In the genomic region with DNA sequence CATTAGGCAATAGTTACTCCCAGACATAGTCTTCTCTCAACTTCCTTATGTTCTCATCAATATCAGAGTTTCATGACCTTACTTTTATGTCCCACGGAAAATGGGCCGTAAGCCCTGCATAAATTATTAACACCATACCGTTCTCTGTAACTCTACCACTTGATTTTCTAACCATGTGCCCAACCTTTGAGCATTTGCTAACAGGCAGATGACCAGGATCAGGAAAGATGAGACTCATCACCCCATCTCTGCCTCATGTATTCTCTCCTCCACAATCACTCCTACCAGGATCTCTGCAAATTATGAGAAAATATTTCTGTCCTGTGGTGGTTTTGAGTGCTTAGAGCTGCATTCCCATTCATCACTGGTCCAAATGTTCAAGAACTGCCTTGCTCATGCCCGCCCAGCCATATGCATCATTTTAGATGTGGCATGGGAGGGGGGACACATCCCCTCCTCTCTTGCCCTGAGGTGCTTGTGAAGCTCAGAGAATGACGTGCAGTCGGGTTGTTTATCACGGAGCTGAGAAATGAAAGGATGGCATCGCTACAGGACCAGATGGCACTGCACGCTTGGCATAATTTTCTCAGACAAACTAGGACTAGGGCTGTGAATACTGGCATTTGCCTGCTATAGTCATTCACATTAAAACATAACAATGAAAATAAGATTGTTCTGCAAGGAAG, we compare ENCODE assay signal across 11 mouse cellular contexts.
DNase-seq lines count a peak whose midpoint lies in the region; ATAC-seq lines count a peak whose summit lies in the region.
"Had no signal": no experiment of that assay in that cellular context is flagged by ENCODE, and none has a peak within 500 bp of the region (broad histone marks: within the 10 kb centered on the region; RNA-seq: fewer than 3 reads in every experiment).

No protein-coding gene starts in this region.

- H3K4me2 ChIP-seq in midbrain, embryonic 16.5 days (ENCODE audit: low read length) = no peak overlapping the region
- no peak overlapping the region for H3K4me2 ChIP-seq in hindbrain, embryonic 14.5 days (replicated peaks)
- H3K4me2 ChIP-seq in kidney, embryonic 15.5 days = no peak overlapping the region
- H3K4me2 ChIP-seq: limb, embryonic 12.5 days had no signal

- H3K4me1 ChIP-seq in midbrain, embryonic 16.5 days (ENCODE audit: control insufficient read depth, insufficient read depth, low read length) = no peaks in the 10 kb centered on the region
- H3K4me1 ChIP-seq in midbrain, embryonic 10.5 days = no peaks in the 10 kb centered on the region
- H3K4me1 ChIP-seq in hindbrain, embryonic 14.5 days (replicated peaks; ENCODE audit: control insufficient read depth, insufficient read depth, low read length) = peaks cover 6% of the 10 kb centered on the region; the same call in 1 of the 2 replicates
- H3K4me1 ChIP-seq in kidney, embryonic 15.5 days = no peaks in the 10 kb centered on the region
- H3K4me1 ChIP-seq: limb, embryonic 12.5 days had no signal

- 78% methylated on average over 9 of the region's 9 CpGs for WGBS in midbrain, embryonic 16.5 days
- 96% methylated on average over 9 of the region's 9 CpGs for WGBS in midbrain, embryonic 10.5 days
- WGBS in hindbrain, embryonic 14.5 days = 59% methylated on average over 9 of the region's 9 CpGs
- 86% methylated on average over 9 of the region's 9 CpGs for WGBS in kidney, embryonic 15.5 days

- no peaks in the 10 kb centered on the region for H3K36me3 ChIP-seq in midbrain, embryonic 16.5 days (ENCODE audit: control insufficient read depth, insufficient read depth, low read length)
- H3K36me3 ChIP-seq in midbrain, embryonic 10.5 days = no peaks in the 10 kb centered on the region
- no peaks in the 10 kb centered on the region for H3K36me3 ChIP-seq in hindbrain, embryonic 14.5 days (replicated peaks; ENCODE audit: control insufficient read depth, insufficient read depth)
- no peaks in the 10 kb centered on the region for H3K36me3 ChIP-seq in kidney, embryonic 15.5 days
- H3K36me3 ChIP-seq: limb, embryonic 12.5 days had no signal

- DNase-seq in midbrain, embryonic 10.5 days (ENCODE audit: low spot score) = no peak
- DNase-seq in hindbrain, embryonic 14.5 days (ENCODE audit: low spot score) = no peak
- DNase-seq in left cerebral cortex, postnatal 10 days (ENCODE audit: extremely low spot score in 1 of 2, low spot score in 2 of 2) = peak; percentile 25 to 59
- no peak for DNase-seq in heart, adult 9 months (ENCODE audit: low spot score in 2 of 2)
- DNase-seq in heart, postnatal 25 days (ENCODE audit: low spot score) = no peak
- DNase-seq in c-Kit-positive CD71-positive TER-119-positive erythroid progenitor cells, embryonic 14.5 days (ENCODE audit: low spot score) = no peak
- DNase-seq: gastrocnemius, adult 2 months; heart, postnatal 4 days had no signal

- H3K9me3 ChIP-seq in midbrain, embryonic 16.5 days (replicated peaks; ENCODE audit: control insufficient read depth, low read length, poor library complexity, severe bottlenecking) = no peaks in the 10 kb centered on the region
- H3K9me3 ChIP-seq in midbrain, embryonic 10.5 days (replicated peaks) = no peaks in the 10 kb centered on the region
- no peaks in the 10 kb centered on the region for H3K9me3 ChIP-seq in hindbrain, embryonic 14.5 days (ENCODE audit: control insufficient read depth, low read length)
- H3K9me3 ChIP-seq in kidney, embryonic 15.5 days (replicated peaks) = no peaks in the 10 kb centered on the region
- H3K9me3 ChIP-seq: limb, embryonic 12.5 days had no signal

- intact Hi-C loops in left cerebral cortex, postnatal 10 days (cut with DNase I) = no loop called here
- intact Hi-C loops in heart, postnatal 25 days (cut with DNase I) = no loop called here

- H3K4me3 ChIP-seq in midbrain, embryonic 16.5 days (ENCODE audit: low read depth, low read length) = no peak overlapping the region
- H3K4me3 ChIP-seq in midbrain, embryonic 10.5 days = no peak overlapping the region
- no peak overlapping the region for H3K4me3 ChIP-seq in hindbrain, embryonic 14.5 days (replicated peaks; ENCODE audit: low read length)
- no peak overlapping the region for H3K4me3 ChIP-seq in kidney, embryonic 15.5 days (replicated peaks)
- H3K4me3 ChIP-seq: gastrocnemius, adult 2 months; limb, embryonic 12.5 days had no signal

- no peak overlapping the region; the same call in 1 of the 2 replicates for H3K27ac ChIP-seq in midbrain, embryonic 16.5 days (ENCODE audit: low read length)
- no peak overlapping the region for H3K27ac ChIP-seq in midbrain, embryonic 10.5 days (replicated peaks)
- H3K27ac ChIP-seq in hindbrain, embryonic 14.5 days = peak overlapping the region; percentile 62
- no peak overlapping the region for H3K27ac ChIP-seq in kidney, embryonic 15.5 days
- H3K27ac ChIP-seq: gastrocnemius, adult 2 months; limb, embryonic 12.5 days had no signal

- H3K27me3 ChIP-seq in midbrain, embryonic 16.5 days (ENCODE audit: control insufficient read depth, insufficient read depth, low read depth, low read length) = no peaks in the 10 kb centered on the region
- no peaks in the 10 kb centered on the region for H3K27me3 ChIP-seq in midbrain, embryonic 10.5 days (ENCODE audit: low read depth, poor library complexity, severe bottlenecking)
- no peaks in the 10 kb centered on the region for H3K27me3 ChIP-seq in hindbrain, embryonic 14.5 days (ENCODE audit: control insufficient read depth, insufficient read depth, low read length)
- H3K27me3 ChIP-seq in kidney, embryonic 15.5 days = no peaks in the 10 kb centered on the region
- H3K27me3 ChIP-seq: limb, embryonic 12.5 days had no signal

- 0 out of 2 replicates have a peak, but pooled peaks have one; percentile 48 for ATAC-seq in midbrain, embryonic 16.5 days
- peak; percentile 85 for ATAC-seq in hindbrain, embryonic 14.5 days (ENCODE audit: low FRiP score)
- ATAC-seq in kidney, embryonic 15.5 days (replicated peaks; ENCODE audit: low FRiP score) = no peak

- no peak overlapping the region for H3K9ac ChIP-seq in midbrain, embryonic 16.5 days (ENCODE audit: low read depth, low read length)
- H3K9ac ChIP-seq in hindbrain, embryonic 14.5 days = no peak overlapping the region
- no peak overlapping the region for H3K9ac ChIP-seq in kidney, embryonic 15.5 days
- H3K9ac ChIP-seq: limb, embryonic 12.5 days had no signal

Comparison
In these comparisons a context has a peak if more than half of its experiments do, and no peak if none do; other contexts are left out.
1. DNase-seq: peak in left cerebral cortex, postnatal 10 days (2 of 2); none in midbrain, embryonic 10.5 days (single experiment), hindbrain, embryonic 14.5 days (single experiment), heart, adult 9 months (0 of 2), heart, postnatal 25 days (single experiment) and c-Kit-positive CD71-positive TER-119-positive erythroid progenitor cells, embryonic 14.5 days (single experiment).